Mouse (Mus musculus) MEL (cell line): ENCODE data around the gene Pde8a.

Source experiments
- CHD1 ChIP-seq: IDR thresholded peaks from 2 replicates; pipeline ENCODE4 v1.6.1; 2012; ENCODE audit warnings: low read depth, mild to moderate bottlenecking, inconsistent platforms, low read length, improper control_type of control experiment
- CHD2 ChIP-seq: IDR thresholded peaks from 2 replicates; pipeline ENCODE4 v1.6.1; 2011; ENCODE audit warnings: low read length, improper control_type of control experiment
- CTCF ChIP-seq, 3 experiments: IDR thresholded peaks in 2 of 3; conservative IDR thresholded peaks in 1 of 3; 2 replicates each; pipeline ENCODE4 v1.5.1; 2011 to 2012; ENCODE audit warnings: low read length in 3 of 3, low read depth in 2 of 3, mild to moderate bottlenecking in 2 of 3, improper control_type of control experiment in 1 of 3, inconsistent platforms in 1 of 3, mixed read lengths in 1 of 3, moderate library complexity in 1 of 3; ENCODE audit not compliant: control insufficient read depth in 1 of 3, insufficient read depth in 1 of 3, poor library complexity in 1 of 3, severe bottlenecking in 1 of 3
- GATA1 ChIP-seq: IDR thresholded peaks from 2 replicates; pipeline ENCODE4 v1.6.1; 2011; ENCODE audit warnings: low read depth, low read length, improper control_type of control experiment
- KAT2A ChIP-seq: conservative IDR thresholded peaks from 2 replicates; pipeline ENCODE4 v1.6.1; 2012; ENCODE audit warnings: low read depth, low read length, improper control_type of control experiment, inconsistent platforms
- MAX ChIP-seq: IDR thresholded peaks from 2 replicates; pipeline ENCODE4 v1.6.1; 2011; ENCODE audit warnings: low read length, improper control_type of control experiment
- POLR2A ChIP-seq, 2 experiments: IDR thresholded peaks; 2 replicates each; pipeline ENCODE4 v1.6.1; 2011 to 2012; ENCODE audit warnings: low read length in 2 of 2, mild to moderate bottlenecking in 2 of 2, control low read depth in 1 of 2, improper control_type of control experiment in 1 of 2, low read depth in 1 of 2, moderate library complexity in 1 of 2; ENCODE audit not compliant: control insufficient read depth in 1 of 2, insufficient read depth in 1 of 2, poor library complexity in 1 of 2
- TAL1 ChIP-seq: IDR thresholded peaks from 2 replicates; pipeline ENCODE4 v1.6.1; 2012; ENCODE audit warnings: mild to moderate bottlenecking, inconsistent platforms, low read length, moderate library complexity, mixed read lengths
- ZC3H11A ChIP-seq: IDR thresholded peaks from 2 replicates; pipeline ENCODE4 v1.6.1; 2012; ENCODE audit warnings: low read depth, mild to moderate bottlenecking, inconsistent platforms, low read length, improper control_type of control experiment
- ZKSCAN1 ChIP-seq: IDR thresholded peaks from 2 replicates; pipeline ENCODE4 v1.6.1; 2012; ENCODE audit warnings: low read depth, mild to moderate bottlenecking, inconsistent platforms, low read length, improper control_type of control experiment, moderate library complexity

- TF ChIP-seq TAL1: no peak
- TF ChIP-seq CTCF (IDR thresholded peaks at IDR 0.05 in 2 of 3, conservative IDR thresholded peaks at IDR 0.05 in 1 of 3; ENCODE audit: control insufficient read depth in 1 of 3, insufficient read depth in 1 of 3, low read depth in 2 of 3, low read length in 3 of 3, poor library complexity in 1 of 3, severe bottlenecking in 1 of 3): no peak
- no peak for TF ChIP-seq POLR2A (IDR thresholded peaks at IDR 0.05; ENCODE audit: control insufficient read depth in 1 of 2, insufficient read depth in 1 of 2, low read depth in 1 of 2, low read length in 2 of 2, poor library complexity in 1 of 2)
- no peak for TF ChIP-seq MAX
- TF ChIP-seq ZKSCAN1: no peak
- no peak for TF ChIP-seq CHD1
- no peak for TF ChIP-seq ZC3H11A
- no peak for TF ChIP-seq KAT2A
- TF ChIP-seq GATA1: no peak
- TF ChIP-seq CHD2: no peak
Observed at GRCm38 (mm10) chr7:81169351-81169750, 44.0 kb upstream of the Pde8a start.
